Mouse (Mus musculus) embryonic facial prominence, embryonic 12.5 days (tissue): Measurements from ENCODE around the gene Stat2. TPM values are rescaled to one million over a fixed set of nuclear protein-coding genes. Genes with fewer than 3 reads are reported as not detected.
"Not testable (repeated sequence)": the region's sequence is repeated elsewhere in the genome, so short reads cannot be mapped to it uniquely, and the experiment has no call there.

Experiments used
- ATAC-seq: fragments of 200-750 bp; cut with Nextera tagmentation; 2 replicates; pipeline ENCODE4 v1.8.0; 2017; ENCODE audit not compliant: insufficient number of reproducible peaks, insufficient read depth, low FRiP score, low TSS enrichment
- H3K27ac ChIP-seq: fragments of 300-500 bp; sonication (generic); 2 replicates; pipeline ENCODE4 v1.5.1; 2016; ENCODE audit warnings: mild to moderate bottlenecking
- H3K27me3 ChIP-seq: fragments of 300-500 bp; sonication (generic); 2 replicates; pipeline ENCODE4 v1.6.1; 2016; ENCODE audit warnings: mild to moderate bottlenecking, moderate library complexity
- H3K36me3 ChIP-seq: fragments of 300-500 bp; sonication (generic); 2 replicates; pipeline ENCODE4 v1.6.1; 2016; ENCODE audit warnings: mild to moderate bottlenecking
- H3K4me1 ChIP-seq: fragments of 300-500 bp; sonication (generic); 2 replicates; pipeline ENCODE4 v1.6.1; 2016
- H3K4me2 ChIP-seq: fragments of 300-500 bp; sonication (generic); replicated peaks from 2 replicates; pipeline ENCODE4 v1.6.1; 2016; ENCODE audit warnings: mild to moderate bottlenecking, moderate library complexity
- H3K4me3 ChIP-seq: fragments of 300-500 bp; sonication (generic); 2 replicates; pipeline ENCODE4 v1.5.1; 2016; ENCODE audit warnings: mild to moderate bottlenecking
- H3K9ac ChIP-seq: fragments of 300-500 bp; sonication (generic); 2 replicates; pipeline ENCODE4 v1.6.1; 2016; ENCODE audit warnings: mild to moderate bottlenecking, moderate library complexity
- H3K9me3 ChIP-seq: fragments of 300-500 bp; sonication (generic); 2 replicates; pipeline ENCODE4 v1.6.1; 2016; ENCODE audit warnings: mild to moderate bottlenecking, moderate library complexity
- WGBS: fragments of 180-500 bp; shearing (Covaris S2); methylation state at CpG from one replicate; pipeline ENCODE4 v1.1.7; 2016; 5-methylcytosine and 5-hydroxymethylcytosine counted together
- polyA plus RNA-seq: library from polyadenylated mRNA; unstranded; fragments of >200 nt; fragmentation: Nextera tagmentation; extraction: Ambion mirVana; gene quantifications from 2 replicates; pipeline ENCODE4 v1.2.1, GENCODE M21; 2016

The Stat2 gene
- polyA plus RNA-seq, 1 experiment from 2014 or later, result 20.9 TPM

DNA sequence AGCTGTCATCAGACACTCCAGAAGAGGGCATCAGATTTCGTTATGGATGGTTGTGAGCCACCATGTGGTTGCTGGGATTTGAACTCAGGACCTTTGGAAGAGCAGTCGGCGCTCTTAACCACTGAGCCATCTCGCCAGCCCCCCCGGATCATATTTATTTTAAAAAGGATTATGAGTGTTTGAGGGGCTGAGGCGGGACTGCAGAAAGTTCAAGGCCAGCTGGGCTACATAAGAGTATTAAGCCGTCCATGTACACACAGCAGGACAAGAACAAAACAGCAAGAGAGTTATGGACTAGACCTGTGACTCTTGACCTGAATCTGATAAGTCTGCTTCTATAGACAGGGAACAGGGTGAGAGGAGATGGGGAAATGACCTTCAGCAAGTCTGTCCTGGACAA, 10.0 kb upstream of the Stat2 start:
- not testable (repeated sequence) for H3K4me1 ChIP-seq
- WGBS, result 87% methylated on average over 7 of the region's 7 CpGs

GRCm38 (mm10) chr10:128262300-128262699, 8.1 kb upstream of the Stat2 start:
- 73% methylated on average over 22 of the region's 22 CpGs for WGBS
- no peak overlapping the region for H3K4me3 ChIP-seq
- H3K4me2 ChIP-seq, result no peak overlapping the region
- no peak for ATAC-seq
- no peak overlapping the region for H3K9ac ChIP-seq
- no peaks in the 10 kb centered on the region for H3K9me3 ChIP-seq
- no peak overlapping the region for H3K27ac ChIP-seq
- no peaks in the 10 kb centered on the region for H3K36me3 ChIP-seq
- H3K27me3 ChIP-seq, result no peaks in the 10 kb centered on the region
- no peaks in the 10 kb centered on the region for H3K4me1 ChIP-seq

More for the DNA sequence above, 10.0 kb upstream of the Stat2 start:
- not testable (repeated sequence) for H3K4me3 ChIP-seq, H3K4me2 ChIP-seq, H3K27me3 ChIP-seq, H3K36me3 ChIP-seq, H3K9ac ChIP-seq, H3K9me3 ChIP-seq, H3K27ac ChIP-seq, ATAC-seq

DNA sequence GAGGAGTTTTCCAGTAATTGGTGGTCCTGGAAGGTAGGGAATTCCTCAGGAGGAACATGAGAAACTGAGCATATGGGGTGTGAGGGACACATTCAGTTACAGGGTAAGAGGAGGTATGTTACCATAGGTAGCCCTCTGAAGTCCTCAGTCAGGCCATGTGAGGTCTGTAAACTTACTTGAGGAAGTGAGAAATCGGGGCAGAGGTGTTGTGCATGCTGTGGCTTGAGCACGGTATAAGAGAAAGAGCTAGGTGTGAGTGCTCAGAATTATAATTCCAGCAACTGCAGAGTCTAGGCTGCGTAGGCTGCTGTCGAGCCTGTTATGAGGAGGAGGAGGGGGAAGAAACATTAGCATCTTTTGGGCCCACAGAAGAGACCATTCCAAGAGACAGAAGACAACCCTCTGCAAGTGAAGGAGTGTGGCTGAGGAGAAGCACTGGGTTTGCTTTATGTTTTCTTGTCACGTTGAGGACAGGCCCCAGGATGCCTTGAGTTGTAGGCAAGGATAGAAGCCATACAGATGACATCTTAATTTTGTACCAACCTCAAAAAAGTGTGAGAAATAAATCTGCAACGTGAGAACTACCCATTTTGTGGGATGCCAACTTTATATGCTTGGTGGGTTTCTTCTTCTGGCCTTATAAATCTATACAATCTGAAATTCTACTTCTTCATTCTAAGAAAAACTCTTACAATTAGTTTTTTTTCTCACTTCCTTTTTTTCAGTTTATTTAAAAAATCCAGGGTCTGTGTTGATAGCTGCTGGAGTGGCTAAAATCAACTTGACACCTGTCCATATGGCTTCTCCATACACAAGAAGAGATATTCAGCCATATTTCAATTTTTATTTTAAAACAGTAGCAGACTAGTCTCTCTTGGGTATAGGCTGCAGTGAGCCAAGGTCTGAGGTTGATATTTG, 6.7 kb upstream of the Stat2 start:
- WGBS, result 81% methylated on average over 6 of the region's 6 CpGs
- H3K9ac ChIP-seq, result no peak overlapping the region
- ATAC-seq, result no peak

GRCm38 (mm10) chr10:128268371-128268770, 2.0 kb upstream of the Stat2 start, which contains the start of gene Apof:
Gene Apof, plus strand, starts transcription at chr10:128268671.
- Histone ChIP-seq H3K4me2 (no peak within 1 kb of the TSS), H3K4me3 (no peak within 1 kb of the TSS), H3K36me3 (no peaks in the 10 kb centered on the region), H3K27ac (no peak within 1 kb of the TSS), H3K27me3 (no peaks in the 10 kb centered on the region), H3K9me3 (no peaks in the 10 kb centered on the region), H3K9ac (no peak within 1 kb of the TSS), H3K4me1 (0 out of 2 replicates have a peak, but pooled peaks cover 6% of the 10 kb centered on the region)
- WGBS, result 49% methylated on average over 6 of the region's 6 CpGs
- ATAC-seq, result no peak

More for the DNA sequence above, 6.7 kb upstream of the Stat2 start:
- Histone ChIP-seq H3K27ac (no peak overlapping the region), H3K4me3 (no peak overlapping the region), H3K4me1 (no peaks in the 10 kb centered on the region), H3K36me3 (no peaks in the 10 kb centered on the region), H3K4me2 (no peak overlapping the region), H3K27me3 (no peaks in the 10 kb centered on the region), H3K9me3 (no peaks in the 10 kb centered on the region)

DNA sequence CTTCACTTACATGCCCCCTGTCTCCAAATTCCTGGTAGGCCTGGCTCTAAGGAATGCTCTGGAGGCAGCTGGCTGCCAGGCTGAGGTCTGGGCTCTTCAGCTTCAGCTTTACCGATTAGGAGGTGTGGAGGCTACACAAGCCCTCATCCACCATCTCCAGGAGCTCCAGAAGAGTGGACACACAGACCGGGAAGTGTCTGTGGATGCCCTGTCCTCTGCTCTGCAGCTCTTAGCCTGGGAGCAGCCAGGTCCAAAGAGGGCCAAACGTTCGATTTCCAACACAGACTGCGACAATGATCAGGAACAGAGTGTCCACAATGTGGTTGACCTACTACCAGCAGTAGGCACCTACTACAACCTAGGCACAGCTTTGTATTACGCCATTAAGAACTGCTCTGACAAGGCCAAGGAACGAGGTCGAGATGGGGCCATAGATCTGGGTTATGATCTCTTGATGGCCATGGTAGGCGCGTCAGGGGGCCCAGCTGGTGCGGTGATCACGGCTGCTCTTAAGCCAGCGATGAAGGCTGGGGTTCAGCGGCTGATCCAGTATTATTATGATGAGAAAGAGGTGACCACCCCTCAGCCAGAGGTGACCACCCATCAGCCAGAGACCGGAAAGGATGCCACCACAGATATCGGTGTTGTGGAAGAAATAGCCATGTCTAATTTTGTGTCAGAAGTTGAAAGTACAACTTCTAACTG, 1.0 kb upstream of the Stat2 start:
- ATAC-seq, result no peak
- no peaks in the 10 kb centered on the region for H3K27me3 ChIP-seq
- peak overlapping the region; percentile 66 for H3K4me2 ChIP-seq
- H3K9ac ChIP-seq, result no peak overlapping the region
- peak overlapping the region; percentile 77; the same call in 1 of the 2 replicates for H3K4me3 ChIP-seq
- H3K9me3 ChIP-seq, result no peaks in the 10 kb centered on the region
- 0 out of 2 replicates have a peak, but pooled peaks cover 6% of the 10 kb centered on the region for H3K4me1 ChIP-seq
- 90% methylated on average over 16 of the region's 16 CpGs for WGBS
- no peak overlapping the region for H3K27ac ChIP-seq
- no peaks in the 10 kb centered on the region for H3K36me3 ChIP-seq

DNA sequence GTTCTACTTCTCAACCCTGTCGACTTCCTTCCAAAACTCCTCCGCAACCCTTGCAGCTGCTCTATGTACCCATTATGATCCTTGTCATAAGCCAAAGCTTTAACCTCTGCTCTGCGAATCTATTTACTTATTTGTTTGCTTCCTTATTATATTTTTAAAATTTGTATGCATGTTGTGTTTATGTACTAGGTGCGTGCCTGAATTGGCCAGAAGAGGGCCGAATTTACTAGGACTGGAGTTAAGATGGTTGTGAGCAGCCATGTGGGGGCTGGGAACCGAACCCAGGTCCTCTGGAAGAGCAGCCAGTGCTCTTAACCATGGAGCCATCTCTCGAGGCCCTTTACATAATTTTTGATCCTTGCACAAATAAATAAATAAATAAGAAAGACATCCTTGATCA, 507 bp downstream of the Stat2 start:
- 38% methylated on average over 7 of the region's 7 CpGs for WGBS
- H3K4me3 ChIP-seq, result peak overlapping the region; percentile 77
- no peaks in the 10 kb centered on the region for H3K9me3 ChIP-seq
- ATAC-seq, result no peak
- no peak overlapping the region for H3K27ac ChIP-seq
- no peaks in the 10 kb centered on the region for H3K27me3 ChIP-seq
- H3K9ac ChIP-seq, result peak overlapping the region; percentile 65
- no peaks in the 10 kb centered on the region for H3K36me3 ChIP-seq
- 0 out of 2 replicates have a peak, but pooled peaks cover 6% of the 10 kb centered on the region for H3K4me1 ChIP-seq
- H3K4me2 ChIP-seq, result peak overlapping the region; percentile 66

DNA sequence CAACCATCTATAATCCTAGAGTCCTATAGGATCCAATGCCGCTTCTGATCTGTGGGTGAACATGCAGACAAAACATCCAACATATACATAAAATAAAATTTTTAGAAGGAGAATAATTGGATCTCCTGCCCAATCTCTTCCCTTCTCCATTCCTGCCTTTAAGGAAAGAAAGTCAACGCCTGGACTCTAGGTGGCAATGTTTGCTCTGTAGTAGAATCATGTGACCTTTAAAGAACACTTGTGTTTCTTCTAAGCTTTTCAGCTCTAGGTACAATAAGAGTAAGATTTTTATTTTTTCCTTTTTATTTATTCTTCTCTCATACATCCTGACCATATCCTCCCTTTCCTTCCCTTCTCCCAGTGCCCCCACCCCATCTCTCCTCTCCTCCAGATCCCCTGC, 1.5 kb downstream of the Stat2 start:
- no peak overlapping the region for H3K4me3 ChIP-seq
- H3K9me3 ChIP-seq, result no peaks in the 10 kb centered on the region
- WGBS, result 65% methylated on average over 2 of the region's 2 CpGs
- H3K27me3 ChIP-seq, result no peaks in the 10 kb centered on the region
- 0 out of 2 replicates have a peak, but pooled peaks cover 6% of the 10 kb centered on the region for H3K4me1 ChIP-seq
- no peaks in the 10 kb centered on the region for H3K36me3 ChIP-seq
- H3K4me2 ChIP-seq, result no peak overlapping the region
- H3K9ac ChIP-seq, result no peak overlapping the region
- no peak for ATAC-seq
- no peak overlapping the region for H3K27ac ChIP-seq

GRCm38 (mm10) chr10:128272819-128273439, 2.6 kb downstream of the Stat2 start:
- not testable (repeated sequence) for H3K9ac ChIP-seq, H3K27ac ChIP-seq, H3K4me1 ChIP-seq, H3K4me2 ChIP-seq, H3K9me3 ChIP-seq, H3K36me3 ChIP-seq, H3K27me3 ChIP-seq, H3K4me3 ChIP-seq, ATAC-seq
- 81% methylated on average over 6 of the region's 7 CpGs for WGBS

GRCm38 (mm10) chr10:128275374-128275773, 5.0 kb downstream of the Stat2 start:
- H3K9me3 ChIP-seq, H3K27ac ChIP-seq, H3K9ac ChIP-seq, H3K4me2 ChIP-seq, H3K27me3 ChIP-seq, ATAC-seq, H3K4me3 ChIP-seq, H3K36me3 ChIP-seq, H3K4me1 ChIP-seq: not testable (repeated sequence)
- 86% methylated on average over 1 of the region's 1 CpGs for WGBS

DNA sequence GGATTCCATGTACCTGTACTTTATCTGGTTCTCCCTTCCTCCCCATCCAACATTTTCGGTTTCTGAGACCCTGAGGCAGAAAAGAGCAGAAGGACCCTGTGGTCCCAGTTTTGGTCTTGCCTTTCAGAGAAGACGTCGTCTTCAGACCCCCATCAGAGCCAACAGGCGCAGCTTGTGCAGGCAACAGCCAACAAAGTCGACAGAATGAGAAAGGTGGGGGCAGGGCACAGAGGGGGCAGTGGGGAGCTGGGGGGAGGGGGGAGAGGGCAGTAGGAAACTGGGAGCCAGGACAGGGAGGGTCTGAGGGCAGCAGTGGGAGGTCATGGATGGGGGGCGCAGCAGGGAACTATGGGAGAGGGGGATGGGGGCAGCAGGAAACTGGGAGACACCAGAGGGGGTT, 7.8 kb downstream of the Stat2 start:
- ATAC-seq, result no peak
- H3K4me3 ChIP-seq, result no peak overlapping the region
- 58% methylated on average over 6 of the region's 6 CpGs for WGBS
- no peak overlapping the region for H3K4me2 ChIP-seq
- H3K36me3 ChIP-seq, result peaks cover 32% of the 10 kb centered on the region
- no peak overlapping the region for H3K27ac ChIP-seq
- H3K4me1 ChIP-seq, result no peaks in the 10 kb centered on the region
- H3K9ac ChIP-seq, result no peak overlapping the region
- H3K9me3 ChIP-seq, result no peaks in the 10 kb centered on the region
- no peaks in the 10 kb centered on the region for H3K27me3 ChIP-seq

- Histone ChIP-seq H3K4me2 (no peak overlapping the region), H3K9me3 (no peaks in the 10 kb centered on the region), H3K36me3 (peaks cover 49% of the 10 kb centered on the region), H3K4me3 (no peak overlapping the region), H3K4me1 (no peaks in the 10 kb centered on the region), H3K27ac (no peak overlapping the region), H3K9ac (no peak overlapping the region), H3K27me3 (no peaks in the 10 kb centered on the region)
- no peak for ATAC-seq
- WGBS, result 82% methylated on average over 6 of the region's 6 CpGs
Measured at GRCm38 (mm10) chr10:128280943-128281342, 10.6 kb downstream of the Stat2 start.
